Mouse (Mus musculus) left cerebral cortex, postnatal 14 days (tissue): ENCODE results near the gene Fgf13. TPM values are rescaled to one million over a fixed set of nuclear protein-coding genes. Genes with fewer than 3 reads are reported as not detected.
A peak's percentile ranks its signal among the peaks of the same experiment; 100 is the strongest.

Experiments
- DNase-seq, 2 experiments: peaks; one replicate each; pipeline ENCODE4 v3.0.0; 2021 to 2022; ENCODE audit warnings: low spot score in 2 of 2, mixed read lengths in 1 of 2
- intact Hi-C: fragments of 180-260 bp; cut with DNase I; formaldehyde crosslinking; loops from one replicate; pipeline ENCODE4 v1.15.1; 2025
- total RNA-seq, 2 experiments: library from RNA; stranded (reverse); gene quantifications; 2 replicates each; pipeline ENCODE4 v1.2.3; 2021

Gene Fgf13
- total RNA-seq, 2 experiments from 2014 or later = 217 to 219 TPM

DNA sequence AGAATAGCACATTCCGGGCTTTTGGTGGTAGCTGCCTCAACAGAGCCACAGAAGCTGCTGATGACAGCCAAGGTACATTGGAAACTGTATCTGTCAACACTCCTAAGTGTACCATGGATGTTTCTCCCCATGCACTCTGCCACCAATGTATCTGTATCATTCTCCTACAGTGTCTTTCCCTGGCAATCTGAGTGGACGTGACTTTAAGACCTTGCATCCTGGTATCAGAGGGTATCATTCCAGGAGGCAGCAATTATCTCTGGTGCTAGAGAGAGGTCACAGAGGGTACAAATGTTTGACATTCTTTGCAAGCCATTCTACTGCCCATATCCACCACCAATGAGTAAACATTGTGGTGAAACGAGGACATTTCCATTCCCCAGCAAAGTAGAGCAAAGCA is 347.2 kb downstream of the Fgf13 start:
- intact Hi-C loops = no loop called here
- DNase-seq = no peak

- intact Hi-C loops = no loop called here
- no peak for DNase-seq
Observed at GRCm38 (mm10) chrX:59201146-59201545, 366.7 kb downstream of the Fgf13 start.

- DNase-seq = peak in 1 of 2 experiments; percentile 40
- intact Hi-C loops = loop anchor here (5.0 to 10.0 kb wide), 2 partner anchors 611 to 833 kb away; no protein-coding TSS in a partner anchor
Observed at GRCm38 (mm10) chrX:59194149-59194548, 373.7 kb downstream of the Fgf13 start.

- intact Hi-C loops = no loop called here
- DNase-seq = peak in 1 of 2 experiments; percentile 11
Observed at GRCm38 (mm10) chrX:59186922-59187321, 380.9 kb downstream of the Fgf13 start.

DNA sequence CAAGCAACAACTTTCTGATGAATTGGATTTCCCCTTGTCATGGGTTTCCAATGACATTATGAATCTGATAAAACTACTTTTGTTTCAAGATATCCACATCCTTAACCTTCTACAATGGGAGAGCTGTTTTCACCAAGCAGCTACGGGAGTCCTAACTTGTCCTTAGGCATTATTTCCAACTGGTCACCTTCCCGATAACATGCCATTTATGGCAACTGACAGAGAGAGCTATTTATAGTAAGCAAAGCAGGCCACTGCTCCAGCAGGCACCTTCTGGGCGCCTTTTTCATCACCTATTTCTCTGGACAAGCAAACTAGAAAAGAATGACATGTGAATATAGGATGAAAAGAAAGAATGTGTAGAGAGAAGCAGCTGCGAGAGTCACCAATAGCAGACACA is 385.5 kb downstream of the Fgf13 start:
- intact Hi-C loops = no loop called here

DNA sequence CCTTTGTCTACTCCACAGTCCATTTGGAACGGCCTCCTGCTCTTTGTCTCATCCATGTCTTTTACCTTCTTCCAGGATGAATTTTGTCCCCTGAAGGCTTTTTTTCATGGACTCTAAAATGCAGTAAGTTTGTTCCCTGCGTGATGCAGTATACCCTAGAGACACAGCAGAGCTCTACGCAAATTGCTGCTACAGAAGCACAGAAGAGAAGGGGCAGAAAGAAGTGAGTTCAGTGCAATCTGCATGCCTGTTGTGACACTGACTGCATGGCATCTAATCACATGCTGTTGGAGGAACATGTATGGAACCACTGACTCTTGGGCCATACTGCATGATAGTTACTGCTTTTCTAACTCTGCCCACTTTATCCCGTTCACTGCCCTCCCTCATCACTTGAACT is 388.2 kb downstream of the Fgf13 start:
- intact Hi-C loops = loop anchor here (5.0 to 10.0 kb wide), 2 partner anchors 1223 to 1865 kb away; no protein-coding TSS in a partner anchor
- DNase-seq = no peak

More for the DNA sequence above, 385.5 kb downstream of the Fgf13 start:
- no peak for DNase-seq

DNA sequence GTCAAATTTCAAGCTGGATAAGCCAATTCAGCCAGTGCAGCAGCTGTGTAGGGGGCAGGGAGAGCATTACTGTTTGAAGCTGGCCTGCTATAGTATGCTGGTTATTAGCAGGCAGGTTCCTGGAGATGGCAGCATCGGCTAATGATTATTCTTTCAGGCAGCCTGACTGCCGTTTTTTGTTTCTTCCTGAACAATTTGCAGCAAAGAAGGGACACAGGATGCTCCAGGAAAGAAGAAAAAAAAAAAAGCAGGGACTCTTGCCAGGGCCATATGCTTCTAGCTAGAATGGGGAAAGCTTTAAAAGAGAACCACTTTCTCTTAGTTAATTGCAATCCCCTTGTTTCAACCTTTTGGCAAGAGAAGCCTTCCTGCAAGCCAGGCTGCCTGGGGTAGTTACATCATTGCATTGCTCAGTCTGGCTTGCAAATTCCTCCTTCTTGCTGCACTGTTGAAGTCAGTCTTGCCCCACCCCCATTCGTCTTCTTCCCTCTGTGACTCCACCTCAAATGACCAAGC is 388.7 kb downstream of the Fgf13 start:
- peak; percentile 26 for DNase-seq
- intact Hi-C loops = loop anchor here (5.0 to 10.0 kb wide), 2 partner anchors 1223 to 1866 kb away; no protein-coding TSS in a partner anchor

GRCm38 (mm10) chrX:59177653-59178052 is 390.2 kb downstream of the Fgf13 start:
- peak; percentile 8 to 17 for DNase-seq
- intact Hi-C loops = loop anchor here (5.0 to 10.0 kb wide), 2 partner anchors 1225 to 1867 kb away; no protein-coding TSS in a partner anchor

GRCm38 (mm10) chrX:59172200-59172599 is 395.7 kb downstream of the Fgf13 start:
- intact Hi-C loops = loop anchor here (5.0 to 10.0 kb wide), 2 partner anchors 550 to 1873 kb away; no protein-coding TSS in a partner anchor
- DNase-seq = peak; percentile 32 to 34

DNA sequence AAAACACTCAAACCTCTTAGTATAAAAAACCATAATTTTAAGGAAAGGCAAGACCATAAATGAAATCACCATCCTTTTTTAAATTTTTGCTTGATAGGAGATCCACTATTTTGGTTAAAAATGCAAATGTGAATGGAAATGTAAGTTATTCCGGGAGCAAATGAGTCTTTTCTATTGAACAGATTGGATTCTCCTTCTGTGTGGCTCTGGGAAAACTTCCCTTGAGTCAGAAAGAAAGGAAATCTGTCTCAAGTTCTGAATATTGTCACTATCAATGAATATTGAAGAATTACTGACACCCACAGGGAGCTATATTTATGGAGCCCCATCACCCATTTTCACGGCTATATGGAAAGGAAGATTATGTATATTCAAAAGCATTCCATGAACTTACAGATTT is 401.1 kb downstream of the Fgf13 start:
- DNase-seq = no peak
- intact Hi-C loops = no loop called here

DNA sequence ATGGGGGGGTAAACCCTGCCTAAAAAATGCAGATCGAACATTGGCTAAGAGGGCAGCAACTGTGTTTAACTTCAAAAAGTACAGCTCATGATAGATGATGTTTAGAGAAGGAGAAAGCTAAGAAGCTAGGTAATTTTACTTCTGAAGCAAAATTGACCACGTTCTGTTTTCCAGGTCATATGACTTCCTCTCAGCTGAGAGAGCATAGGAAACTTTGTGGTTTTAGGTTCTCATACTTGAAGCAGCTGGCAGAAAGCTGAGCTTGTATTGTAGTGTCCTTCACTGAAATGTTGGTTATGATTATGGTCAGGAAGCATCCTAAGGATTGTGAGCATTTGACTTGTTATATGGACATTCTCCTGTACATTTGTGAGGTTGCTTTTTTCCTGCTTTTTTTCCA is 425.9 kb downstream of the Fgf13 start:
- intact Hi-C loops = no loop called here
- DNase-seq = no peak

- peak; percentile 52 to 70 for DNase-seq
- intact Hi-C loops = loop anchor here (2.0 to 10.0 kb wide), 2 partner anchors 320 to 514 kb away; no protein-coding TSS in a partner anchor
Observed at GRCm38 (mm10) chrX:59134928-59135361, 432.9 kb downstream of the Fgf13 start.

DNA sequence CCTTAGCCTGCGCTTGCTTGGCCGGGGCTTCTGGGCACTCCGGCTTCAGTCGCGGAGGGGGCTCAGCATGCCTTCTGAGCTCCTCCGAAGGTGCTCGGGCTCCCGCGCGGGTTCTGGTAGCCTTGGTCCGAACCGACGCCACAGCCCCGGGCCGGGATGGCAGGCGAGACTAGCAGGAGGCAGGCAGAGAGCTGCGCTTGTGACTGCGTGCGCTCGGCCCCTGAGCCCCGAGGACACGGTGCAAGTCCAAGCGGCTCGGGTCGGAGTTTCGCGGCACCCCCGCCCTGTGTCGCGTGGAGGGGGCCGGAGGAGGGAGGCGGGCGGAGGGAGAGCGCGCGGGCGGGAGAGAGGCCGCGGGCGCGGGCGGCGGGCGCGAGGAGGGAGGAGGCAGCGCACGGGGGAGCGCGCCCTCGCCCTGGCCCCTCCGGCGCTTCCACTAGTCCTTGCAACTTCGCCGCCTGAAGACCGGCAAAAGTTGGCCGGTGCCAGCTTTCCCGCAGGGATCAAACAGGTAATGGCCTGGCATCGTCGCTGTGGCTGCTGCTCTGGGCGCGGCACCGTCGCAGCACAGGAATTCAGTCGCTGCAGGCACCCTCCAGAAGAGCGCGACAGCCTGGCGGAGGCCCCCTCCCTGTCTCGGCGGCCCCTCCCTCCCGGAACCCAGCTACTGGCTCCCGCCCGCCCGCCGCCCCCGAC is 433.6 kb downstream of the Fgf13 start:
- intact Hi-C loops = loop anchor here (2.0 to 10.0 kb wide), 2 partner anchors 320 to 514 kb away; no protein-coding TSS in a partner anchor
- DNase-seq = peak; percentile 15 to 31

- peak; percentile 10 to 13 for DNase-seq
- intact Hi-C loops = loop anchor here (2.0 to 10.0 kb wide), 2 partner anchors 319 to 513 kb away; no protein-coding TSS in a partner anchor
Observed at GRCm38 (mm10) chrX:59133834-59134165, 434.1 kb downstream of the Fgf13 start.

DNA sequence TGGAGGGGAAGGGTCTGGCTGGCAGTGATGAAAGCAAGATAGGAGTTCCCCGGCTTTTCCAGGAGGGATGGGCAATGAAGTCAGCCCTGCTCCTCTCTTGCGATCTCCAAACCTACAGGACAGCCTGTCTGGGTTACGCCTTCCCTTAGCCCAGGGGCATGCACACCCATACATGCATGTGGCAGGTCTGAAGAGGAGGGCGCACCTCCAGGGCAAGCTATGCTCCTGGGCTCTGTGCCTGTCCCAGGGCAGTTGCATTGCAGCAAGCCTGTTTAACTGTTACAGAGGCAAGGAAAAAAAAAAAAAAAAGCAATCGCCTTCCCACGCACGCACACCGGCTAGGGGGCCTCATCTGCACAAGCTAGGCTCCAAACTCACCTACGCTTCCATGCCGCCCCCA is 434.5 kb downstream of the Fgf13 start:
- peak in 1 of 2 experiments; percentile 10 for DNase-seq
- intact Hi-C loops = loop anchor here (10.0 kb wide), 1 partner anchor 319 kb away; no protein-coding TSS in a partner anchor

DNA sequence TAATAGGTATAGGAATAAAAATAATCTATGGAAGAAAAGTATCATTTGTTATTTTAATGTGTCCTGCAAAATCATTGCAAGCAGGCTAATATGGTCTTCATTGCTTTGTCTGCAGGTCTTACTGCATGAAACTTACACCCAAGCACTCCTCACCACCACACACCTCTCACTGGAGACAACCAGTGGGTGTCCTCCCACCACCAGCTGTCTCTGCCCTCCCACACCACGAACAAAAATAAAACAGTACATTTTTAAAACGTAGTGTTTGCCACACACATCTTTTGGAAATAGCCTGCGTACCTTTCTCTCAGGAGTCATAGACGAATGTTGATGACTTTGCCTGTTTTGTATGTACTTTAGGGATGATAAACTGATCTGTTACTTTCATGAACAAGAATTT is 441.2 kb downstream of the Fgf13 start:
- intact Hi-C loops = no loop called here
- peak; percentile 6 to 8 for DNase-seq

- DNase-seq = no peak
- intact Hi-C loops = no loop called here
Observed at GRCm38 (mm10) chrX:59113187-59113586, 454.7 kb downstream of the Fgf13 start.

DNA sequence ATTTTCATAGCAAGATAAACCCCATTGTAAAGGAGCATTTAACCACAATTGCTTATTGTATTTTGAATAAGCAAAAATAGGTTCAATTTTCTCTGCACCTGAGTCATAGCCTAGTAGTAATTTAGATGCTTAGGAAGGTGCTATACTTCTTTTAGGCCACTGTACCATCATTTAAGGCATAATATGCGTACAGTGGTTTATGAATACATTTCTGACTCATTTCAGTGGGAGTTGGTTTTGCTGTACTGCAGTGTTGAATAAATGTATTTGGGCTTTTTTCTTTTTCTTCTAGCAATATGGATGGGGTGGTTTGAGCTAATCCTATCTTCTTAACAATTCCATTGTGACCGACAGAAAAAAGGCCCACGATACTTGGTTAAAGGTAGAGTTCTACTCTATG is 481.9 kb downstream of the Fgf13 start:
- intact Hi-C loops = no loop called here
- peak in 1 of 2 experiments; percentile 3 for DNase-seq

DNA sequence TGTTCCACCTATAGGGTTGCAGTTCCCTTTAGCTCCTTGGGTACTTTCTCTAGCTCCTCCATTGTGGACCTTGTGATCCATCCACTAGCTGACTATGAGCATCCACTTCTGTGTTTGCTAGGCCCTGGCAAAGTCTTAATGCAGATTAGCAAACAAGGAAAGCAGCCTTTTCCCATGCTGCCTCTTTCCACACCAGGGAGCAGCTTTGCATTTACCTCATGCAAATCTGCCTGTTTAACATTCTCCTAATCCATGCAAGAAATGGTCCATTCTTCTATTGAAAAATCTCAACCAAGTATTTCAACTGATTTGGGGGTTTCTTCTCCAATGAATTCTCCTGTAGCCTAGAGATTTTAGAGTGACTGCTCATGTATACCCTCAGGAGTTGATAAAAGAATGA is 487.4 kb downstream of the Fgf13 start:
- DNase-seq = no peak
- intact Hi-C loops = no loop called here

- intact Hi-C loops = no loop called here
- peak in 1 of 2 experiments; percentile 8 for DNase-seq
Observed at GRCm38 (mm10) chrX:59072083-59072482, 495.8 kb downstream of the Fgf13 start.

GRCm38 (mm10) chrX:59063157-59063556 is 504.7 kb downstream of the Fgf13 start:
- intact Hi-C loops = no loop called here
- no peak for DNase-seq
